Mouse (Mus musculus) thymus, postnatal 4 days (tissue): ENCODE results near the gene Apol9b.
"Not testable (repeated sequence)": the region's sequence is repeated elsewhere in the genome, so short reads cannot be mapped to it uniquely, and the experiment has no call there.

Experiments used
- DNase-seq: peaks from one replicate; pipeline ENCODE4 v3.0.0; 2021

Apol9b gene

DNA sequence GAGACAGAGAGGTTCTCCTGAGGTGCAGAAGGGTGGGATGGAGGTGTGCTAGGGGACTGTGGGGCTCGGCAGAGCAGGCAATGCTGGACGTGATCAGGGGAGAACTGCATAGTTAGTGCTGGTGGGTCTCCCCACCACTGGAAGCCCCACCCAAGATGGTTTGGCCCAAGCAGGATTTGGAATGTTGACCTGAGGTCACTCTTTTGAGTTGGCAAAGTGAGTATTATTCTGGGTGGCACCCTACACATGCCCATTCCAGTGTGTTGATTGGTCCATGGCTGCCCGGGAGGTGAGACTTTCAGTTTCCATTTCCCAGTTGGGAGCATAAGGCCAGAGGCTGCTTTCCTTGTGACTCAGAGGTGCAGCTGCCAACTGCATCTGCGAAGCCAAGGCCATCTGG, at the start of gene Apol9b:
Apol9b (plus strand) TSS at position 301 of the 400 bp plus-strand sequence.
- DNase-seq = not testable (repeated sequence)

DNA sequence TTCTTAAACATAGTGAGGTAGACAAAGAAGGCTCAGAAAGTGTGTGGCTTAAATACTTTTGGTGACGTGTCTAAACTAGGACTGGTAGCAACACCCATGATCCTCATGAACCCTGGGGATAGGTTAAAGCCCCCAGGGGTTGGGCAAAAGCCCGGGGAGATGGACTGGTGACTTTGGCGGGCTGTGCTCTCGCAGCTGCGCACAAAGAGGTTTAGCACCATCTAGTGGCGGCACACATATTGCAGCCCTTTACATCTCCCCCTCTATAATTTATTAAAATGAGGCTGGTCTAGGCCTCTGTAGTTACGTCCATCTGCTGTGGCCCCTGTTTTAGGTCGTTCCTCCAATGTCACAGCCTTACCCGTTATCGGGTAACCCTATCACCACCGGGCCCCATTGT, 44.9 kb upstream of the Apol9b start:
- DNase-seq = peak; percentile 73

DNA sequence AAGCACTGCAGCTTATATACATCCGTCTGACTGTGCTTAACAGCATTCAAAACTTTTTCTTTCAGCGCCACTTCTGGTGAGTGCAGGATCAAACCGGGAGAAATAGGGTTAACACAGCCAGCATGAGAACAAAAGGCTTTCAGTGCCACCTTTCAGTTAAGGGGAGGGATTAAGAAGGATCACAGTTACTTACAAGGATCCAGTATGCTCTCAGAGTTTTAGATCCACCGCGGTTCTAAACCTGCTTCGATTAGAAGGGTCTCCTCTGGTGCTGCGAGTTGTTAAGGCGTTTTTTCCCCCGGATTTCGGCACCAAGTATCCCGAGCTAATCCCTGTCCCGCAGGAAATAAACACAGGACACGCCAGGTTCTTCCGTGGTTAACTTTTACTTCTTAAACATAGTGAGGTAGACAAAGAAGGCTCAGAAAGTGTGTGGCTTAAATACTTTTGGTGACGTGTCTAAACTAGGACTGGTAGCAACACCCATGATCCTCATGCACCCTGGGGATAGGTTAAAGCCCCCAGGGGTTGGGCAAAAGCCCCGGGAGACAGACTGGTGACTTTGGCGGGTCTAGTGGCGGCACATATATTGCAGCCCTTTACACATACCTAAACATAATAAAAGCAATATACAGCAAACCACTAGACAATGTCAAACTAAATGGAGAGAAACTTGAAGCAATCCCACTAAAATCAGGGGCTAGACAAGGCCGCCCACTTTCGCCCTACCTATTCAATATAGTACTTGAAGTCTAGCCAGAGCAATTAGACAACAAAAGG, 37.1 kb upstream of the Apol9b start:
- DNase-seq = not testable (repeated sequence)

DNA sequence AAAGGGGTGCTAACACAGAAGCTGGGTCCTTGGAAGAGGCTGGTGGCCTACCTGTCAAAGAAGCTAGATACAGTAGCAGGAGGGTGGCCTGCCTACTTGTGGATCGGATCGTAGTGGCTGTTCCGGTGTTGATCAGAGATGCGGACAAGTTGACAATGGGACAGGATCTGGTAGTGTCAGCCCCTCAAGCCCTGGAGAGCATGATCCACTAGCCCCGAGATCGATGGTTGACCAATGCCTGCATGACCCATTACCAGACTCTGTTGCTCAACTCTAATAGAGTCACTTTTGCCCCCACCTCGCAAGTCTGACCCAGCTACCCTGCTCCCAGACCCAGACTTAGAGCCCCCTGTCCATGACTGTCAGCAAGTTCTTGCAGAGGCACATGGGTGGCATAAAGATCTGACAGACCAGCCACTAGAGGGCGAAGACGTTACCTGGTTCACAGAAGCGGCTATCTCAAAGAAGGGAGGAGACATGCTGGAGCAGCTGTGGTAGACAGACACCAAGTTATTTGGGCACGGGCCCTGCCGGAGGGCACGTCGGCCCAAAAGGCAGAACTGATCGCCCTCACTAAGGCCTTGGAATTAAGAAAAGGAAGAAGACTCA, 34.0 kb upstream of the Apol9b start:
- DNase-seq = peak; percentile 54

DNA sequence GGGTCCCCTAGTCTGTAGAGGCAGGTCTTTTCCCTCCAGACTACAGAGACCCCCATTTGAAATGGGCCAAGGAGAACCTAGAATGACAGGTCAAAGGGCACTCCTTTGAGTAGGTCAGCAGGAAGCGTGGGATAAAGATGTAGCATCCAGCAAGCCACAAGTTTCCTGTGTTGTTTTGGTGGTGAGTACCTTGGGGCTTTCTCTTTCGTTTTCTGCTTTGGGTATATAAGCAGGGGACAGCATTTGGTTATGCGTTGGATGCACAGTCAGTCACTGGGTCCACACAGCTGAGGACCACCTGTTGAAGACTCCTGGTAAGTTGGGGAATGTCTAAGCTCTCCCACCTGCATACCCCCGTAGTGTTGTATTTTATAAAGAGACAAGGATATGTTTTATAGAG, 30.2 kb upstream of the Apol9b start, which contains the start of gene Apol7e:
Apol7e (plus strand) TSS at position 202 of the 400 bp plus-strand sequence.
- not testable (repeated sequence) for DNase-seq

DNA sequence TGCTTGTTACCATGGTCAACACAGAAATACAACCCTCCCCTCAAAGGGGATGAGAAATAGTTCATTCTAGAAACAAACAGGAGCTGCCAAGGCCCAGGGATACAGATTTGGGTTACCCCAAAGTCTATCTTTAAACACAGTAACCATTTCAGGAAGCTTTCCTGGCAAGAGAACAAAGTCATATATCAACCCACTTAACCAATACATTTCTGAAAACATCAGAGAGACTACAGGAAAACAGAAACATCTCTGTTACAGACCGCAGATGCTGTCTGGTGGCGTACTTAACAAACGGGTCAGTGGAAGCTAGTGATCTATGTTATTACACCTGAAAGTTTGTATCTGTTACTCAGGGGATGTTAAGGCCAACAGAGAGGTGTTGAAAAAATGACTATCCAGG, 23.5 kb upstream of the Apol9b start:
- DNase-seq = not testable (repeated sequence)

DNA sequence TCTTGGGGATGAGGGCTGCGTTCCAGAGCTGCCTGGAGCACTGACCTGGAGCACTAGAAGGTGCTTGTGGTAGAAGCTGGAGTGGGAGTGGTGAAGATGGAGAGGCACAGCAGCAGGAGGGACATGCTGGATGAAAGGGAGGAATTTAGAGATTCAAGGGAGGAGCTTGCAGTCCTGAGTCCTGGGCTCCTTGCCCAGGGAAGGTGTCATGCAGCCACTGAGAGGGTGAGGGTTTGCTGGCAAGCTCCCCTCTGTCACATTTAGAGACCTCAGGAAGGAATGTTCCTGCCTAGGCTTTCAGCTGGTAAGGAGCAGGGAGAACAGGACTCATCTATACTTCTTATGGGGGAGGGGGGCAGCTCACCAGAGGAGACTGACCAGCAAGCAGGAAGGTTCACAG, 19.9 kb upstream of the Apol9b start:
- not testable (repeated sequence) for DNase-seq

DNA sequence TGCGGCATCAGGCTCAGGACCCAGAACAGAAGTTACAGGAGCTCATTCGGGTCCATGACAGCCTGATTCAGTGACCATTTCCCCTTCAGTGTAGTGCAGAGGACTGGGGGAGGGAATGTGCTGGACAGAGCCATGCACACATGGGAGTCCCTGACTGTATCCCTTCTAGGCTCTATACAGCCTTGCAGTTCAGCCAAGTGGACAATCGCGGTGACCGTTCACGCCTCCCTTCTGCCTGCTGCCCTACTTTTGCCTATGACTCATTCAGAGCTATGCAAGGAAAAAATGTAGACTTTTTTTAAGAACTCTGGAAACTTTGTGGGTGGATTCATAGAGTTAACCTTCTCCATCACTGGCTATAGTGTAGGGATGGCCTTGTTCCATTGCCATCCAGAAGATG, 10.6 kb upstream of the Apol9b start:
- not testable (repeated sequence) for DNase-seq

DNA sequence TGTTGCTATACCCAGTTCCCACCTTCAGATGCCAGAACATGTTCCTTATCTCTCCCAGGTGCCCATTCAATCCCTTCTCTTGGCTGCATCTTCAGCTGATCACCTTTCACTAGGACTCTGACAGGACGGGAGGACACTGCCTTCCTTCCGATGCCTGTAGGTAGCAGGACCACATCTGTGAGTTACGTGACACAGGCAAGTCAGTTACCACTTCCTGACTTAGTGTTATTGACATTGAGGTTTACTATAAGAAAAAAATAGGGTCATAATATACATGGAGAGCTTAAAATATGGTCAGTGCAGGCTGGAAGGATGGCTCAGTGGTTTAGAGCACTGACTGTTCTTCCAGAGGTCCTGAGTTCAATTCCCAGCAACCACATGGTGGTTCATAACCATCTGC, 7.3 kb upstream of the Apol9b start:
- DNase-seq = not testable (repeated sequence)

DNA sequence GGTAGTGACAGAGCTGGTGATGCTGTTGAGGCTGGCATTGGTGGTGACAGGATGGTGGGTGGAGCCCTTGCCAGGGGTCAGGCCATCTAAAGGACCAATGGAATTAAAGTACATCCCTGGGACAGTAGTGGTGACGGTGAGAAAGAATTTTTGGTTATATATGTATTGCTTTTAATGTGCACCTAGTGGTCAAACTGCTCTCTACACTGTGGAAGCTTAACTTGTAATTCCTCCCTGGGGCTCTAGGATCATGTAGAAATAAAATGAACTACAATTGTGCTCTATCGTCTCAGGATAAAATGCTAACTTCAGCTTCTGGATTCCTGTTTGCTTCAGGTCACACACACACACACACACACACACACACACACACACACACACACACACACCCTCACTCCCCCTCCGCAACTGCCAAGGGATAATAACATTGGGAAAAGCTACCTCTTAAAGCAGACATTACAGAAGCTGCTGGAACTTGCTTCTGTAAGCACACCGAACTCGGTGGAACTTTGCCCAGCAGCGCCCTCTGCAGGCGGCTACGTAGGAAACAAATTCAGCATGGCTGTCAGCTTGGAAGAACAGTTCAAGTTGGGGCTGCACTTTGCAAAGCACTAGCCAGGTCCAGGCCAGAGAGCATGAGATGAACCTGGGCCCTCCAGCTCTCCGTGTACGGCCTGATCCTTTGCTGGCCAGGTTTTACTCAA, 4.5 kb upstream of the Apol9b start:
- DNase-seq = not testable (repeated sequence)

DNA sequence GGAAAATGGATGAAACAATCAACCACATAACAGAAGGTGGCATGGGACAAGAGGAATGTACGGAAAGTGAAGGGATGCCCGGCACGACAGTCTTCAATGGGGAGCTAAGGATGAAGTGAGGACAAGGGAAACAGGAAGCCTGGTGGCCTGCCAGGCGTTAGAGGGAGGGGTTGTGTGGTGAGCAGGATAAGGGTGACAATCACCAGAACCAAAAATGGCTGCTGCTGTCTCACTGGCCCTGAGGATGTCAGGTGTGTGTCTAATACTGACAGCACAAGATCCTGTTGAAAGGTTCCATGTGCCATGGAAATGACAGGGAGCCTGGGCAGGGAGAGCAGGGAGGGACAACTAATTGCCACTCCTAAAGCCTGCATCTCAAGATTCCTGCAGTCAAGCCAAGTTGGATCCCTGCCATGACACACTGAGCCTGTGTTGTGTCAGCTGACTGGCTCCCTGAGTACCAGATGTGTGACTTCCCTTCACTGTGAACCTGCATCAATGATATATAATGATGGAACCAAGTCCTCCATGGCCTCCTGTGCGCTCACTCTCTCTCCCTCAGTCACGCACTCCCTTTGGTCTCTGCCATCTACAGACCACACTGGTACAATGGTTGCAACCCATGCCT, 3.3 kb upstream of the Apol9b start:
- not testable (repeated sequence) for DNase-seq

DNA sequence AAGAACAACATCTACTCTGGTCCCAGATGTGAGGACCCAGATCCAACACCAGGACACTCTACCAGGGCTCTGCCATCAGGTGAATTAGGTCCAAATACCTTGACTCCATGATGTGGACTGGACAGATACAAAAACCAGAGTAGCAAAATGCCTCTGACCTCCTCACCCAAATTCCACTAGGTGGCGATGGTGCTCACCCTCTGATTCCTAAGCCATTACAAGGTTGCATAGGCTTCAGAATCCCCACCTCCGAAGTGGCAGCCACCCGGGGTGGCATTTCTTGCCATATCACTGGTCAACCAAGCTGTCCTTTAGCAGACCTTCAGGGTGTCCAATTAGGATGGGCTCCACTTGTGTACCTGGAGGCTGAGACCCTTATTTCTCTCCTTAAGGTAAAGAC, 1.7 kb upstream of the Apol9b start:
- not testable (repeated sequence) for DNase-seq

DNA sequence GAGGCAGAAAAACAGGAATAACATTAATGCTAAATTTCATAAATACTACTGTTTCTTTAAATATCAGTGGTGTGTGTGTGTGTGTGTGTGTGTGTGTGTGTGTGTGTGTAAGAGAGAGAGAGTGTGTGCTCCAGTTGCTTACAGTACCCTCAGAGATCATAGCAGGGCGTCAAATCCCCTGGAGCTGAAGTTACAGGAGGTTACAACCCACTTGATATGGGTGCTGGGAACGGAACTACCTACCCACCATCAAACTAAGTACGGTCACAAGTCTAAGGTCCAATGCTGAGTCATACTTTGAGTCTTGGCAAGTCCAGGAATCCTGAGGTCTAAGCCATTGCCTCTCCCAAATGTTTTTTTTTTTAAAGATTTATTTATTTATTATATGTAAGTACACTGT, 1.1 kb upstream of the Apol9b start:
- not testable (repeated sequence) for DNase-seq

DNA sequence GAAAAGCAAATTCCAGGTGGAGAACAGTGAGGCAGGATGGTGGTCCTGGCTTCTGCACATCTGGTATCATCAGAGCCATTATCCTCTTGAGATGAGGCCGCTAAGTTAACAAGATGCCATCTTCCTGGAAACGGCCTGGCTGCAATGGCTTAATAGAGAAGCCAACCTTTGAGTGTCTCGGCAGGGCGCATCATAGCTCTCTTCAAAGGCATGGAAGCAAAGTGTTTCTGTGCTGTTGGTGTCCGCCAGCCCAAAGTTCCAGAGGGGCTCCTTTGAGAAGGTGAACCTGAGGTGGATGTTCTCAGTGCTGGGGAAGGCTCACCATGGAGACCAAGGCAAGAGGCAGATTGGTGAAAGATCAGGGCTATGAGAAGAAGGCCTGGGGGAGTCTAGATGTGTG, 2.8 kb downstream of the Apol9b start:
- DNase-seq = no peak

DNA sequence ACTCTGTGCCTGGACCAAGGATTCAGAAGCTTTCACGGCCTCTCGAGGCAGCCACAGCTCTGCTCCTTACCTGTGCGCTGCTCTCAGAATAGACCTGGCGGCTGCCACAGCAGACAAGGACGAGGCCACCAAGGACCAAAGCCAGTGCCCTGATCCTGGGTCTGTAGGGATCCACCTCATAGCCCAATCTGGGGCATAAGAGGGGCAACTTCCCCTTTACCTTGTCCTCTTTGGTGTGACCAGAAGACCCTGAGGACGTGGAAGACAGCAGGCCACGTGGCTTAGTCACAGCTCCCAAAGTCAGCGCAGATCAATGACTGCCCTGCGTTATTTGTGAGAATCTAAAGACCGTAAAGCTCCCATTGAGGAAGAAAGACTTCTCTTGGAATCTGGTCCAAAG, 4.0 kb downstream of the Apol9b start:
- DNase-seq = not testable (repeated sequence)

DNA sequence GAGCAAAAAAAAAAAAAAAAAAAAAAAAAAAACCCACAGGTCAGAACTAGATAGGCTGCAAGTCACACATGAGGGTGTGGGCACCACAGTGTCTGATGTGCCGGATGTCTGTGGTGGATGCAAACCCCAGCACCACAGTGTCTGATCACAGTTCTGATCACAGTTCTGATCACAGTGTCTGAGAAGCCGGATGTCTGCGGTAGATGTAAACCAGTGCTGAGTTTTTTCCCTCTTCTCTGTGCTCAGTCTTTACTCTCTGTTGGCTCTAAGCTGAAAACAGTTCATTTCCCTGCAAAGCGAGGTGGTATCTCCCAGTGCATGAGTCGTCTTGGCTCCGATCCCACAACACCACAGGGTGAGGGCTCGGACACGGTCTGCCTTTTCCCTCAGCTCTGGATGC, 4.5 kb downstream of the Apol9b start:
- DNase-seq = not testable (repeated sequence)

DNA sequence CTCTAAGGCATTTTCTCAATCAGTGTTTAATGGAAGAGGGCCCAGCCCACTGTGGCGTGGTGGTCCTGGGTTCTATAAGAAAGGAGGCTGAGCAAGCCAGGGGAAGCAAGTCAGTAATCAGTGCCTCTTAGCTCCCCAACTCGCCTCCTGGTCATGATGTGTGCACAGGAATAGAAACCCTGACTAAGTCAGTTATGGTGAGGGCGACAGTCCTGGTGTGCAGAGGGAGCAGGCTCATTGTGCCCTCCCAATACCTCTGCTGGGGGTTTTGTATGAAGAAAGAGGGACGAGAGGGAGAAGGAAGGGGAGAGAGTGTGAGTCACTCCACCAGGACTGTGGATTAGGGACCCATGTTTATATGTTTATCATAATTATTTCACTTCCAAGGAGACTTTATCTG, 5.1 kb downstream of the Apol9b start:
- DNase-seq = not testable (repeated sequence)

DNA sequence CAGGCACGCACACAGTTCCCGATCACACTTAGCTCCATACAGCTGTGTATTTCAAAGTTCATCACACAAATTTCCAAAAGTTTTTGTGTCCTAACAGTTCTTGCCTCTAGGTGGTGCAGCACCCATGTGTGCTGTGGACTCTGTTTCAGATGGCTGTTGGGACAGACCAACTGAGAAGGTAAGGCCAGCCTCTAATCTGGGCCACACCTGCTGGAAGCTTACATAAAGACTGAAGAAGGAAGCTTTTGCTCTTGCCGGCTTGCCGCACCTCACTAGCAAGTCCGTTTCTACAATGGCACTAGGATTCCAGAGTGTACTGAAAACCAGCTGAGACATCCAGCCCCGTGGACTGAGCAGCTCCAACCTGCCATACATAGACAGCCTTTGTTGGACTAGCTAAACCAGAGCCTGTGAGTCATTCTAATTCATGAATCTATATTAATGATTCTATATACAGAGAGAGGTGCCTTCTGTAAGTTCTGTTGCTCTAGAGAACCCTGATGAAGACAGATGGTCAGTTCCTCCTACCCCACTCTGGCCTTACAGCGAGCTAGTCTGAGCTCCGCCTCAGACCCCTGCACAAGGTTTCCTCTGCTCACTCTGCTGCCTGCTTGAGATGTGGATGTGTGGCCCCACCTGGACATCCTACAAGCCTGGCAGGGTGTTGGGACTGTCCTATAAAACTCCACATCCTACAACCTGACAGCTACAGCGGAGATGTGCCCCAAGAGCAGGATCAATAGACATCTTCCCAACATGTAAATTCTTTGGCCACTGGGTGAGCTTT, 11.9 kb downstream of the Apol9b start:
- DNase-seq = no peak

DNA sequence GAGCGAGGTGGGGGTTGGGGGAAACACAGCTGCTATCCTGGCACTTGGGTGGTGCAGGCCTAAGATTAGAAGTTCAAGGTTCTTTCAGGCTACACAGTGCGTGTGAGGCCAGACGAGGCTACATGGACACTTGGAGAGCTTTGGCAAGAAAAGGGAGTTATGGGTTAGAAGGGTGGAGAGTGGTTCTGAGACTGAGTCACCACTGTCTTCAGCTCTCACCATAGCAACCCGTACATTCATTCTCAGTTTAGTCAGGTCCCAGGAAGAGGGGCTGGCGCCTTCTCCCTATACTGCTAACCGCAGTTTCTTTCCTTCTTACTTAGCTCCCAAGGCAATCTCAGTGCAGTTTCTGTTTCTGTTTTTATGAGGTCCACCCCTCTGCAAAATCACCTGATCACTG, 12.7 kb downstream of the Apol9b start:
- not testable (repeated sequence) for DNase-seq

DNA sequence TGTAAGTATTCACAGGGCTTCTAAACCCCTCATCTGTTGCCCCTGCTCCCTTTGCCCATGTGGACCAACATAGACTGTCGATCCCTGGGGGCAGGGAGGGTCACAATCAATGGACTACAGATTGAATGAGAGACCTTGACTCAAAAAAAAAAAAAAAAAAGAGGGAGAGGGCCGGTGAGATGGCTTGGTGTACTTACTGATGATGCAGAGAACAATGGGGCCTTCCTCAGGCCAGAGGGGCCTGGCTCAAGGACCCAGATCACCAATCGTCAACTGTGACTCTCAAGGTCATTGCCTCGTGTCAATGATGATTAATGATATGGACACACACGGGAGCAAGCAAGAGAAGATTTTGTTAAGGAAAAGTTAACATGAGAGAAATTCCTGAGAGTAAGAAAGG, 15.8 kb downstream of the Apol9b start:
- DNase-seq = no peak

DNA sequence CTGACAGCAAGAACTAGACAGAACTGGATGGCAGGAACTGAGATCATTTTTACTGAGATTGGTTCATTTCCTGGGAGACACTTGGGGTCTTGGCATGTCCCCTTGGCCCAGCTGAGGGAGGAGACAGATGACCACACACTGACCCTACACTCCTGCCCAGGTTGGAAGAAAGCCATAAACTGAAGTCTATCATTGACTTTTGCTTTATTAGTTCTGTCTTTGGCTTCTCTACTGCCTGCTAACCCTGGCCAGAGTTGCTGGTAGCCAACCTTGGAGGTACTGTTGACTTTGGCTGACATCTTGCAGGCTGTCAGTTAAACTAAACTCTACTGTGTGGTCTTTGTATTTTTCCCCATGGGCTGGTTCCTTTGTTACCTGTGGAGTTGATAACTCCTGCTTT, 16.2 kb downstream of the Apol9b start:
- no peak for DNase-seq

DNA sequence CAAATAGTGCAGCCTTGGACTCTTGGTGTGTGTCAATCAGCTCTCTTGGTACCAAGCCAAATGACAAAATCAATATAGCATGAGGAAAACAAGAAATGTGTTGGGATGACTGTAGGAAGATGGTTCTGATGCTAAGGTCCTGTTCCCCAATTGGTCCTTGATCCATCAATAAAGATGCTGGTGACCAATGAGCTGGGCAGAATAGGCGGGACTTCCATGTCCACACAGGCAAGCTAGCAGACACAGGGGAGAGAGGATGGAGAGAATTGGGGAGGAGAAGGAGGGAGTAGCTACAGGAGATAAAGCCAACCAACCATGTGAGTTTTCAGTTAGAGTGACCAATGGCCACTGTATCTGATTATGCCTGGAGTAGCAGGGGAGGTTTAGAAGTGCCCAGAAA, 17.5 kb downstream of the Apol9b start:
- DNase-seq = no peak

DNA sequence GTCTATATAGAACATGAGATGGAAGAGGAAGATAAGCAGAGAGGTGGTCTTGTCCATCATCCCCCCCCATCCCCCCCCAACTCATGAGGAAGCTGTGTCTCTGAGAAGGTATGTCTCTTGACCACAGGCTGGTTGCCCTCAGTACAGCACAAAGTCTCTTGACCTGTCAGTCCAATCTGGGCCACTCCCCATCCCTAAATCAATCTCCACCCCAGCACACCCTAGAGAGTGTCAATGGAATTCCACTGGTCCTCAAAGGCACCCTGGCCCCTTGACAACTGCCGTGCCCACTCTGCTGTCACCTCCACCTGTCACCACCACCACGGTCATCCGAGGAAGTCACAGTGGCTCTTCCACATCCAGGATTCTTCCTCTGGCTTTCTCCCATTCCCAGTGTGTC, 19.6 kb downstream of the Apol9b start:
- no peak for DNase-seq
